Mouse (Mus musculus) heart, embryonic 14.5 days (tissue): ENCODE measurements around the gene Cirbp. TPM values are rescaled to one million over a fixed set of nuclear protein-coding genes. Genes with fewer than 3 reads are reported as not detected.
A peak's percentile ranks its signal among the peaks of the same experiment; 100 is the strongest.

Source experiments
- ATAC-seq: fragments of 200-750 bp; cut with Nextera tagmentation; 2 replicates; pipeline ENCODE4 v1.8.0; 2017; ENCODE audit warnings: low read depth, moderate TSS enrichment; ENCODE audit not compliant: insufficient number of reproducible peaks, insufficient read depth, low FRiP score
- H3K27ac ChIP-seq, 2 experiments: fragments of 200-500 bp in 1 of 2; fragments of 300-500 bp in 1 of 2; sonication (generic) in 1 of 2; replicated peaks in 1 of 2; 2 replicates each; pipeline ENCODE4 v1.5.1; 2012 to 2014; ENCODE audit warnings: low read depth in 2 of 2, low read length in 2 of 2, control low read depth in 1 of 2, mild to moderate bottlenecking in 1 of 2, mixed read lengths in 1 of 2; ENCODE audit not compliant: control insufficient read depth in 1 of 2, insufficient read depth in 1 of 2
- H3K27me3 ChIP-seq: fragments of 300-500 bp; sonication (generic); 2 replicates; pipeline ENCODE4 v1.6.1; 2014; ENCODE audit warnings: mild to moderate bottlenecking, low read length, control low read depth; ENCODE audit not compliant: control insufficient read depth, insufficient read depth
- H3K36me3 ChIP-seq: fragments of 300-500 bp; sonication (generic); 2 replicates; pipeline ENCODE4 v1.6.1; 2014; ENCODE audit warnings: mild to moderate bottlenecking, control low read depth, low read length, mixed read lengths; ENCODE audit not compliant: control insufficient read depth, insufficient read depth
- H3K4me1 ChIP-seq, 2 experiments: fragments of 200-500 bp in 1 of 2; fragments of 300-500 bp in 1 of 2; sonication (generic) in 1 of 2; 2 replicates each; pipeline ENCODE4 v1.6.1; 2012 to 2014; ENCODE audit warnings: low read length in 2 of 2, control low read depth in 1 of 2, mixed read lengths in 1 of 2; ENCODE audit not compliant: control insufficient read depth in 2 of 2, insufficient read depth in 2 of 2
- H3K4me2 ChIP-seq: fragments of 300-500 bp; sonication (generic); 2 replicates; pipeline ENCODE4 v1.6.1; 2014; ENCODE audit warnings: mild to moderate bottlenecking, low read length
- H3K4me3 ChIP-seq, 2 experiments: fragments of 200-500 bp in 1 of 2; fragments of 300-500 bp in 1 of 2; sonication (generic) in 1 of 2; 2 replicates each; pipeline ENCODE4 v1.5.1; 2012 to 2014; ENCODE audit warnings: low read length in 2 of 2, mild to moderate bottlenecking in 2 of 2, control low read depth in 1 of 2, low read depth in 1 of 2, moderate library complexity in 1 of 2; ENCODE audit not compliant: control insufficient read depth in 1 of 2, insufficient read depth in 1 of 2
- H3K9ac ChIP-seq: fragments of 300-500 bp; sonication (generic); 2 replicates; pipeline ENCODE4 v1.6.1; 2014; ENCODE audit warnings: mild to moderate bottlenecking, low read length
- H3K9me3 ChIP-seq: fragments of 300-500 bp; sonication (generic); 2 replicates; pipeline ENCODE4 v1.6.1; 2016; ENCODE audit warnings: low read length, control low read depth; ENCODE audit not compliant: control insufficient read depth
- WGBS: fragments of 180-500 bp; shearing (Covaris S2); extraction: QIAGEN DNeasy Blood & Tissue Kit; methylation state at CpG from one replicate; pipeline ENCODE4 v1.1.7; 2014; 5-methylcytosine and 5-hydroxymethylcytosine counted together
- polyA plus RNA-seq: library from polyadenylated mRNA; unstranded; fragments of >200 nt; fragmentation: Nextera tagmentation; extraction: Ambion mirVana; gene quantifications from 2 replicates; pipeline ENCODE4 v1.2.1, GENCODE M21; 2014

Gene Cirbp
- polyA plus RNA-seq, 1 experiment from 2014 or later = 79.4 TPM

GRCm38 (mm10) chr10:80157141-80157929 is 8.4 kb upstream of the Cirbp start:
- Histone ChIP-seq H3K27ac (peak overlapping the region; percentile 8 to 99; a peak in 3 of 4 replicates), H3K9ac (peak overlapping the region; percentile 22), H3K27me3 (no peaks in the 10 kb centered on the region), H3K4me1 (peaks cover 51 to 91% of the 10 kb centered on the region in 2 experiments), H3K36me3 (peaks cover 54% of the 10 kb centered on the region), H3K4me2 (no peak overlapping the region), H3K4me3 (no peak overlapping the region), H3K9me3 (no peaks in the 10 kb centered on the region)
- WGBS = 54% methylated on average over 15 of the region's 15 CpGs
- no peak for ATAC-seq

DNA sequence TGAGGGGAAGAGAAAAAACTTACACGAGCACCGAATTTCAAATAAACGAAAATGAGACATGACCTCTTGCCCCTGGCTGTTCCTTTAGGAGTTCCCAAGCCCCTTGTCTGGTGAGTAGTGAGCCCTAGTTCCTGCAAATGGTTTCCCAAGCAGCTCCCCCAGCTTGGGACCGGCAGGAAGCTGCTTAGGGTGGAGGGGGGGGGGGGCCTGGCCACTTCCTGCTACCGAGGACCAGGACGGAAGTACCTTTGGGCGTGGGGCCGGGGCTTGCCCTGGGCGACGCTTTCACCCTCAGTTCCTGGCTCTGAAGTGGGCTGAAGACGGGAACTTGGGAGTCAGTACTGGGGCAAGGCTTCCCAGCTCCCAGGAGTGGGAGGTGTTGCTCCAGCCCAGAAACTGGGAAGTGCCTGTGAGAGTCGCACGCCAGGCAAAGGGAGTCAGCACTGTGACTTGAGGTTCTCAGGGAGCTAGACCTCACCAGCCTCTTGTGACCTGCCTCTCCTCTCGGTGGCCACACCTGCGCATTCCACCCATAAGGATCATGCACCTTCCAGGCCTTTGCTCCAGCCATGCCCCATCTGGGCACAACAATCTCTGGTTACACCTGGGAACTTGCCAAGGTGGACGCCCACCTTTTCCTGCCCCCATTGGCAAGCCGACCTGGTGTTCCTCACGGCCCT is 7.3 kb upstream of the Cirbp start:
- no peaks in the 10 kb centered on the region for H3K9me3 ChIP-seq
- ATAC-seq = 0 out of 2 replicates have a peak, but pooled peaks have one; percentile 2
- WGBS = 12% methylated on average over 18 of the region's 18 CpGs
- H3K4me3 ChIP-seq = no peak overlapping the region
- no peaks in the 10 kb centered on the region for H3K27me3 ChIP-seq
- peaks cover 43% of the 10 kb centered on the region for H3K36me3 ChIP-seq
- peak overlapping the region; percentile 80 to 99 for H3K27ac ChIP-seq
- H3K4me2 ChIP-seq = peak overlapping the region; percentile 82
- H3K4me1 ChIP-seq = peaks cover 47 to 88% of the 10 kb centered on the region in 2 experiments
- H3K9ac ChIP-seq = peak overlapping the region; percentile 60

DNA sequence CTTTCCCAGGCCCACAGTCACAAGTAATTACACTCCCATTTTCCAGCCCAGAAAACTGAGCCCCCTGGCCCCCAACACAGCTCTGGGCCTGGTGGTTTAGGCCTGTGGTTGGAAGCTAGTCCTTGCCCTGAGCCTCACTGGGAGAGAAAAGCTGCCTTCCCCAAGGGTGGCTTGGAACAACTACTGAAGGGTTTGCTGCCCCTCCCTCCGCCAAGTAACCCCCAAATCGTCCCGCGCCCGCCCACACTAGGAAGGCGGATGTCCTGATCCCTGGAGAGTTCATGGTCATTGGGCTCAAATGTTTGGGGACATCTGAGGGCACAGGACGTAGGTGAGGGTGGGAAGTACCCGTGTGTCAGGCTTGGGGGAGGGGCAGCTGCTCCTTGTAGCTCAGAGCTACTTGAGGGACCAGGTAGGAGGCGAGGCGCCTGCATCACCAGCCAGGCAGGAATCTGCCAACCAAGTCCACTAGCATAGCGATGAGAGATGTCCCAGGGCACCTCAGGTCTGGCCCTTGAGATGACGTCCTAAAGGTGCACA is 6.7 kb upstream of the Cirbp start:
- 10% methylated on average over 12 of the region's 12 CpGs for WGBS
- 0 out of 2 replicates have a peak, but pooled peaks have one; percentile 0 for ATAC-seq
- H3K36me3 ChIP-seq = peaks cover 36% of the 10 kb centered on the region
- peak overlapping the region; percentile 60 for H3K9ac ChIP-seq
- no peaks in the 10 kb centered on the region for H3K27me3 ChIP-seq
- H3K4me3 ChIP-seq = peak overlapping the region; percentile 43 to 46
- H3K9me3 ChIP-seq = no peaks in the 10 kb centered on the region
- H3K4me1 ChIP-seq = peaks cover 52 to 87% of the 10 kb centered on the region in 2 experiments
- peak overlapping the region; percentile 82 for H3K4me2 ChIP-seq
- H3K27ac ChIP-seq = peak overlapping the region; percentile 80 to 99

DNA sequence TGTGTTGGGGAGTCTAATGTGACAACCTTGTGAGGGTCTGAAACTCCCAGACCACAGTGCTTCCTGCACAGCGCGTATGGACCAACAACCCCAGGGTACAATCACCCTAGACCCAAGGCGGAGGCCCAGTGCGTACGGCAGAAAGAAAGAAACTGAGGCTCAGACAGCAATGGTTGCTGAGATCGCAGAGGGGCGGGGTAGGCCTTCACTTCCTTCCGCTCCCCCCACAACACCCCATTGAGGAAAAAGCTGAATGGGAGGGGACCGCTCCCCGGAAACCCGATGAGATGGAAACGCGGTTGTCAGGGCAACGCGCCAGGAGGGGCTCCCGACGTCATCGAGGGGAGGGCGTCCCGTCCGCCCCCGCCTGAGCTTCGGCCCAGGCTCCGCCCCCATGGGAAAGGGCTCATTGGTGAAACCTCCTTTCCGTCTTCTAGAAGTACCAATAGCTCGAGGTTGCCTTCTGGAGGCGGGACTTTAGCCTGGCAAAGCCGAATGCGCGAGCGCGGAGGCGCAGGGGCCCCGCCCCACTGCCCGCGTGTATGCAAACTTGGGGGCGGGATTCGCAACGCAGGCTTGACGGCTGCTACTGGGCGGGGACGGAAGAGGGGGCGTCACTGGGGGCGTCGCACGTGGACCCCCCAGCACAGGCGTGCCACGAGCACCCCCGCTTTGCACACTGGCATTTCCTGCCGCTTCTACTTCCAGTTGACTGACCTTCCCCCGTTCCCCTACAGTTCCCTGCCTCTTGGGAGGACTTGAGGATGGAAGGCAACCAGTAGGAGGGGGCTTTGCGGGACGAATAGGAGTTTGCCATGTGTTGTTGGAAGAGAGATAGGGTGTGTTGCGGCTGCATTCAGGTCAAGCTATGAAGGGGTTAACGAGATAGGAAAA is 6.0 kb upstream of the Cirbp start:
- Histone ChIP-seq H3K27ac (peak overlapping the region; percentile 94 to 99), H3K9me3 (no peaks in the 10 kb centered on the region), H3K4me2 (peak overlapping the region; percentile 82), H3K27me3 (no peaks in the 10 kb centered on the region), H3K36me3 (peaks cover 29% of the 10 kb centered on the region), H3K4me3 (peak overlapping the region; percentile 43 to 46), H3K4me1 (peaks cover 55 to 92% of the 10 kb centered on the region in 2 experiments), H3K9ac (peak overlapping the region; percentile 76)
- WGBS = under 1% methylated on average over 55 of the region's 55 CpGs
- ATAC-seq = peak; percentile 76

- H3K4me2 ChIP-seq = peak overlapping the region; percentile 82
- no peaks in the 10 kb centered on the region for H3K27me3 ChIP-seq
- no peak for ATAC-seq
- H3K4me1 ChIP-seq = peaks cover 60 to 90% of the 10 kb centered on the region in 2 experiments
- H3K36me3 ChIP-seq = peaks cover 20% of the 10 kb centered on the region
- H3K27ac ChIP-seq = peak overlapping the region; percentile 94 to 99
- H3K4me3 ChIP-seq = peak overlapping the region; percentile 38 to 43
- H3K9me3 ChIP-seq = no peaks in the 10 kb centered on the region
- H3K9ac ChIP-seq = peak overlapping the region; percentile 76
- WGBS = under 1% methylated on average over 33 of the region's 33 CpGs
Measured at GRCm38 (mm10) chr10:80160455-80161371, 5.1 kb upstream of the Cirbp start.

- Histone ChIP-seq H3K27ac (peak overlapping the region; percentile 81 to 99), H3K9me3 (no peaks in the 10 kb centered on the region), H3K27me3 (no peaks in the 10 kb centered on the region), H3K4me3 (peak overlapping the region in 1 of 2 experiments; percentile 43; a peak in 2 of 4 replicates), H3K4me2 (peak overlapping the region; percentile 82), H3K9ac (peak overlapping the region; percentile 76), H3K4me1 (peaks cover 62 to 90% of the 10 kb centered on the region in 2 experiments), H3K36me3 (peaks cover 10% of the 10 kb centered on the region)
- 12% methylated on average over 7 of the region's 7 CpGs for WGBS
- no peak for ATAC-seq
Measured at GRCm38 (mm10) chr10:80161522-80162242, 4.1 kb upstream of the Cirbp start.
